21 mouse cellular contexts compared by ENCODE assay signal in genomic region chr1:132464651-132465050, GRCm38 (mm10).
"Had no signal": no experiment of that assay in that cellular context is flagged by ENCODE, and none has a peak within 500 bp of the region (broad histone marks: within the 10 kb centered on the region; RNA-seq: fewer than 3 reads in every experiment).

No protein-coding gene starts in this region.

- H3K27ac ChIP-seq: kidney, embryonic 15.5 days; left cerebral cortex, adult 2 months; limb, embryonic 12.5 days; liver, embryonic 13.5 days; macrophage; midbrain, embryonic 12.5 days; midbrain, embryonic 15.5 days; neural tube, embryonic 12.5 days; neural tube, embryonic 15.5 days; stomach, embryonic 15.5 days had no signal

- H3K9ac ChIP-seq: kidney, embryonic 15.5 days; limb, embryonic 12.5 days; liver, embryonic 13.5 days; midbrain, embryonic 12.5 days; midbrain, embryonic 15.5 days; neural tube, embryonic 12.5 days; neural tube, embryonic 15.5 days; stomach, embryonic 15.5 days had no signal

- DNase-seq: kidney, adult 11 months; kidney, adult 8-10 months; kidney, postnatal 10 days; kidney, postnatal 36 days; layer of hippocampus, postnatal 36 days; liver; liver, embryonic 13.5 days; right cerebral cortex, adult 18-20 months; right cerebral cortex, postnatal 14 days; right cerebral cortex, postnatal 4 days; thymus, postnatal 25 days had no signal

- H3K9me3 ChIP-seq: kidney, embryonic 15.5 days; limb, embryonic 12.5 days; liver, embryonic 13.5 days; midbrain, embryonic 12.5 days; midbrain, embryonic 15.5 days; neural tube, embryonic 12.5 days; neural tube, embryonic 15.5 days; stomach, embryonic 15.5 days had no signal

- H3K4me2 ChIP-seq: kidney, embryonic 15.5 days; limb, embryonic 12.5 days; liver, embryonic 13.5 days; midbrain, embryonic 12.5 days; midbrain, embryonic 15.5 days; neural tube, embryonic 12.5 days; neural tube, embryonic 15.5 days; stomach, embryonic 15.5 days had no signal

- H3K27me3 ChIP-seq: kidney, embryonic 15.5 days; limb, embryonic 12.5 days; liver, embryonic 13.5 days; midbrain, embryonic 12.5 days; midbrain, embryonic 15.5 days; neural tube, embryonic 12.5 days; neural tube, embryonic 15.5 days; stomach, embryonic 15.5 days had no signal

- H3K4me1 ChIP-seq: limb, embryonic 12.5 days; liver, embryonic 13.5 days; midbrain, embryonic 12.5 days; midbrain, embryonic 15.5 days; neural tube, embryonic 12.5 days; neural tube, embryonic 15.5 days had no signal

- H3K4me3 ChIP-seq: kidney, embryonic 15.5 days; left cerebral cortex, adult 2 months; limb, embryonic 12.5 days; liver, embryonic 13.5 days; midbrain, embryonic 12.5 days; midbrain, embryonic 15.5 days; neural tube, embryonic 12.5 days; neural tube, embryonic 15.5 days; stomach, embryonic 15.5 days had no signal

- ATAC-seq: inflammation-experienced regulatory T-cells, adult 6 months; midbrain, embryonic 15.5 days had no signal
